Mouse (Mus musculus): ENCODE measurements at regions not wholly inside any gene's neighbourhood (a gene's known extent, or its start where the extent isn't known, plus 50 kb on each side); places are given as distances from the start of the nearest gene placed in this dataset.
A peak's percentile ranks its signal among the peaks of the same experiment; 100 is the strongest.

- no peak for DNase-seq
- intact Hi-C loops (cut with DNase I): no loop called here
These were observed 542.0 kb upstream of the C030005K15Rik start for GRCm38 (mm10) chr10:98268511-98268910.

- intact Hi-C loops (cut with DNase I): no loop called here
- no peak for DNase-seq
These were observed 565.1 kb upstream of the C030005K15Rik start for GRCm38 (mm10) chr10:98291617-98292016.

DNA sequence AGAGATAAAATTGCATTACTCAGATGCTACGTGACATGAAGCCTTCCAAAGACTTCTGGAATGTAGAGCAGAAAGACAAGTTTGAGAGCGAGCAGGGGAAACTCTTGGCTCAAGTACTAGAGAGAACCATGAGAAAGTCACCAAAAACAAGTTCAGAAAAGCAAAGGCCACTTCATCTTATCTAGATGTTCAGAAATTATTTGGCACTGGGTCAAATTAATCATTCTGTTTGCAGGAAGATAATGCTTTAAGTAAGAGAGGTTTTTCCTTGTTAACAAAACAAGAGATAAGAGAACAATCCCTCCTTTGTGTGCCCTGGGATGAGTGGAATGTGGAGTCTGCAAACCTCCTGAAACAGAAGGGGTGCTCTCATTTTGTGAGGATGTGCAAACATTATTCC is 565.6 kb upstream of the C030005K15Rik start:
- peak; percentile 19 for DNase-seq
- intact Hi-C loops (cut with DNase I): no loop called here

- no peak for DNase-seq
- intact Hi-C loops (cut with DNase I): no loop called here
These were observed 579.1 kb upstream of the C030005K15Rik start for GRCm38 (mm10) chr10:98305667-98306066.

DNA sequence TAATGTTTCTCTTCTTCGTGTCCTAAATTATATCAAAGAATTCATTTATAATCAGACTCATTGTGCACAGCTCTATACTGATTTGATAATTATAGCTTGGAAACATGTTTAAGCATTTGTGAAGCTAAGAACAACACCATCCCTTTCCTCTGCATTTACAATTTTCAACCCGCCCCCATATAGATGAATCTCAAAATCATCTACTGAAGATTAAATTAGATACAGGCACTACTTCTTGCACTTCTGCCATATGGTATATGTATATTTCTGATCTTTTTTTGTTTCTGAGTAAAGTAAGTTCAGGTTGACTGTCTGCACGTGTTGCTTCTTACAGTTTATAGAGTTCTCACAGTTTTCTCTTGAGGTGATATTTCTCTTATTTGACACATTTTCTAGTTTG is 583.1 kb upstream of the C030005K15Rik start:
- no peak for DNase-seq
- intact Hi-C loops (cut with DNase I): no loop called here

DNA sequence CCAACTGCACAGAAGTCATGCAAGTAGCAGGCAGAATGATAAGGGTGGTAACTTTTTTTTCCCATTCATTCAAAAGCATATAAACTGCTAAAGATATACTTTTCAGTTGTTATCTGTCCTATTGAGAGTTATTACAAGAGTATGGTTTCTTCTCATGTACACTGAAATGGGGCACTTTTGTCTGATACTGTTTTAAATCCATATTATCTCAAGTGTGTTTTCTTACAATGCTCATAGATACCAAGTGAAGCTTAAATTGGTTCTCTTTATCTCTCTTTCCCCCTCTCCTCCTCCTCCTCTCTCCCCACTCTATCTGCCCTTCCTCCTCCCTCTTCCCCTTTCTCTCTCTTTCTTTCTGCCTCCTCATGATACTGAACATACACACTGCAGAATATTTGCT is 584.8 kb upstream of the C030005K15Rik start:
- intact Hi-C loops (cut with DNase I): no loop called here
- DNase-seq: no peak

- intact Hi-C loops (cut with DNase I): no loop called here
- DNase-seq: no peak
These were observed 591.9 kb upstream of the C030005K15Rik start for GRCm38 (mm10) chr10:98318416-98318815.

GRCm38 (mm10) chr10:98323846-98324245 is 590.4 kb upstream of the Atp2b1 start:
- DNase-seq: no peak
- intact Hi-C loops (cut with DNase I): no loop called here

DNA sequence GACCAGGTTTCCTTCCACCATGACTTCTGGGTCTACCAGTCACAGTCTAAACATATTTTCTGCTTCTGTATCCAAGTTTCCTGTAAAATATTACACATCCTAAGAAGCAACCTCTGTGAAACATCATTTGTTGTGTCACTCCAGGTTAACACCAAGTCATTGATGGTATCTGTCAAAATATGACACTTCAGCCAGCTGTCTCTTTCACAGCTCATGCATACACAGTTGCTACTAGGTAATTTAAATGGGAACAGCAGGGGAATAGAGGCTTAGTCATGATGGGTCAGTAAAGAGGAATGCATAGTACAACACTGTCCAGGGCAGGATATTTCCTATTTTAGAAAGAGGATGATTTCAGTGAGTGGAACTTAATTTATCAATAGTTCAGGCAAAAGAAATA is 589.6 kb upstream of the Atp2b1 start:
- no peak for DNase-seq
- intact Hi-C loops (cut with DNase I): no loop called here

- no peak for DNase-seq
- intact Hi-C loops (cut with DNase I): no loop called here
These were observed 588.5 kb upstream of the Atp2b1 start for GRCm38 (mm10) chr10:98325720-98326119.

- intact Hi-C loops (cut with DNase I): no loop called here
- DNase-seq: no peak
These were observed 581.5 kb upstream of the Atp2b1 start for GRCm38 (mm10) chr10:98332682-98333081.

GRCm38 (mm10) chr10:98333411-98334067 is 580.7 kb upstream of the Atp2b1 start:
- peak; percentile 44 to 45 for DNase-seq
- intact Hi-C loops (cut with DNase I): no loop called here

- peak; percentile 15 to 21 for DNase-seq
- intact Hi-C loops (cut with DNase I): no loop called here
These were observed 570.4 kb upstream of the Atp2b1 start for GRCm38 (mm10) chr10:98343827-98344226.

DNA sequence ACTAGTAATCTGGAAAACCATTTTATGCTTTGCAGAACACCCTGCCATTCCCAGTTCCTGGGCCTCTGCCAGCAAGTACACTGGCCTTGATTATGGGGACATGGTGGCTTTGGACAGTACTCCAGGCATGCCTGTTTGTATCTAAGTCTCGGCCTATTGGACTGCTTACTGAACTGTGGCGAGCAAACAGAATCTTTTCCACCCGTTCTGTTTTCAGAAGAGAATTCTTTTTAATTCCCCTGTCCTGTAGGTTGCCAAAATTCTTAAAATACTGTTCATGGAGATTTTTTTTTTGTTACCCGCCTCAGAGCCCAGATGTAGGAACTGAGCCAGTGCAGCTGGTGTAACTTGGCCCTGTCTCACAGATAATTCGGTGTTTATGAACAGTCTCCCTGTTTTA is 564.7 kb upstream of the Atp2b1 start:
- DNase-seq: peak; percentile 61 to 65
- intact Hi-C loops (cut with DNase I): no loop called here

GRCm38 (mm10) chr10:98350318-98350926 is 563.8 kb upstream of the Atp2b1 start:
- DNase-seq: no peak
- intact Hi-C loops (cut with DNase I): no loop called here

DNA sequence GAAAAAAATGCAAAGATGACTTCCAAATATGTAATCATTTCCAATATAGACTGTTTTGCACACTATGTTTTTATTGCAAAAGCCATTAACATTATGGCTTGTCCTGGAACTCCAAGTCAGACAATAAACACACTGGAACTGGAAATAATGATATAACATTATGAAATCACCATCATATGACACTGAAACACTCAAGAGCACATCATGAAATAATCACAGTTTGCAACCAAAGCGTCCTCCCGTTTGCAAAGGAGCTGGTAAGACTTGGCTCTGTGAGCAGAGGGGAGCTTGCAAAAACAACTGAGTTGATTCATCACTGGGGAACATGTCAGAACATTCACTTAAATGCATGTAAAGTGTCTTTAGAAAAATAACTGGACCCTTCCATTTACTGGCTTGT is 562.1 kb upstream of the Atp2b1 start:
- intact Hi-C loops (cut with DNase I): no loop called here
- DNase-seq: no peak

GRCm38 (mm10) chr10:98354486-98354885 is 559.7 kb upstream of the Atp2b1 start:
- no peak for DNase-seq
- intact Hi-C loops (cut with DNase I): no loop called here

- no peak for DNase-seq
- intact Hi-C loops (cut with DNase I): no loop called here
These were observed 549.6 kb upstream of the Atp2b1 start for GRCm38 (mm10) chr10:98364604-98365003.

DNA sequence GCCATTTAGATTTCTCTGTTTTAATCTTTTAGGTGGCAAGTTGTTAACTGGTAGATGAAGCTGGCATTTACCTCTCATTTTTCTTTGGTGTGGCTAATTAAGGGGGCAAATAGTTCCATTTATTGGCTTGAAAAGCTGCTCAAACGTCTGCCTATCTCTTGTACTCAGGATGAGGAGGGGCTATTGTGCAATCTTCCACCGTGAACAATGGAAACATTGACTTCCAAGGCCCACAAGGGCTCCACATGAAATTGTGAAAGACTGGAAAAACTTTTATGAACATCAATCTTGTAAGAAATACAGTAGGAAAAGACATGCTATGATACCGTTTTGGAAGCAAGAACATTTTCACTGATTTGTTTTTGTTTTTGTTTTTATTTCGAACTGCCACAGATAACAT is 541.6 kb upstream of the Atp2b1 start:
- intact Hi-C loops (cut with DNase I): no loop called here
- no peak for DNase-seq

DNA sequence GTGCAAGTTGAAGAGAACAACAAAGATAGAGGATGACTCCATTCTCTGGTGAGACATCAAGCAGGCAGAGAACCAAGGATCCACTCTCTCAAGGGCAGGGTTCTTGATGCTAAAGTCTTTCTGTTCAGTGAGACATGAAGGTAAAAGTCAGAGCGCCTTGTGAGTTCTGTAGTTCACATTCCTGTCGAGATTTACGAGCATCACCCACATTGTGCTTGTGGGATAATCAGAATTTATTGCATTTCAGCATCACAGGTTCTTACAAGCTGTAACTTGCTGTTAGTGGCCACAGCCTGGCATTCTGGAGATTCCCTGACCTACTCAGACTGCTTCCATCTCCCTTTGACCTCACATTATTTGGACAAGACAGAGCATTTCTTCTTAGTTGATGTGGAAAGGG is 540.9 kb upstream of the Atp2b1 start:
- no peak for DNase-seq
- intact Hi-C loops (cut with DNase I): no loop called here

- DNase-seq: no peak
- intact Hi-C loops (cut with DNase I): no loop called here
These were observed 539.5 kb upstream of the Atp2b1 start for GRCm38 (mm10) chr10:98374684-98375083.

- no peak for DNase-seq
- intact Hi-C loops (cut with DNase I): no loop called here
These were observed 525.7 kb upstream of the Atp2b1 start for GRCm38 (mm10) chr10:98388543-98388942.

- intact Hi-C loops (cut with DNase I): no loop called here
- no peak for DNase-seq
These were observed 514.3 kb upstream of the Atp2b1 start for GRCm38 (mm10) chr10:98399864-98400263.
